Mouse (Mus musculus) inflammation-experienced regulatory T-cells (primary cell): ENCODE results near the gene Gm3854. TPM values are rescaled to one million over a fixed set of nuclear protein-coding genes. Genes with fewer than 3 reads are reported as not detected.

Experiments
- polyA plus RNA-seq, 2 experiments: library from polyadenylated mRNA; unstranded; fragments of 100-300 nt; shearing (Covaris generic); gene quantifications; one replicate each; pipeline ENCODE4 v1.2.1; 2017

Gm3854 gene
- 1 to 10 TPM in 1 of 2 experiments, under 1 TPM in 1; 0.20 to 5.5 TPM for polyA plus RNA-seq

GRCm38 (mm10) chr7:6343501-6344071 lies at the start of gene Gm3854:
Gm3854 (plus strand) TSS chr7:6343759.

GRCm38 (mm10) chr7:6331233-6331956 lies 12.2 kb upstream of the Gm3854 start, which contains the start of gene Zfp583:
Zfp583 (minus strand) TSS chr7:6331285.

GRCm38 (mm10) chr7:6363047-6363488 lies 19.5 kb downstream of the Gm3854 start, which contains the start of gene Zfp78:
Zfp78 (plus strand) TSS chr7:6363280.

DNA sequence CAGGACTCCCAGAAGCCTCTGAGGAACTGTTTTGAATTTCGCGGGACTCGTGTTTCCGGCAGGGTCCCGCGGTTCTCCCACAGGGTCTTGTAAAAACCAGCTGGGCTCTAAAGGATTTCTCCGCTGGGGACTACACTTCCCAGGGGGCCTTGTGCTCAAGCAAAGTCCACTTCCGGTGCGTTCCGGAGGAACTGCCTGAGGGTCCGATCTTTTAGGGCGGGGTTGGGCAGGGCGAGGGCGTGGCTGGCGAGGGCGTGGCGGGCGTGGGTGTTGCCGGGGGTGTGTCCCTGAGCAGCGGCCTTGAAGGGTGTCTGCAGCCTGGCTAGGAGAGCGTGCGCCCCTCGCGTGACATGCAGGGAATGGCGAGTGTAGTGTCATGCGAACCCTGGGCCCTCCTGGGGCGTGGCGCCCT lies 39.5 kb downstream of the Gm3854 start, which contains the start of gene Zfp28:
Gene Zfp28 (plus strand): TSS at position 252 of the 412 bp plus-strand sequence.

GRCm38 (mm10) chr7:6397996-6398975 lies 54.7 kb downstream of the Gm3854 start, which contains the start of gene Smim17:
Smim17 (plus strand) TSS chr7:6398715.

Other genes starting within 250 kb of the Gm3854 start
- gene Zfp787, start 187.8 kb upstream of the Gm3854 start, polyA plus RNA-seq: 10 to 100 TPM; 40.9 to 46.6 TPM
- 10 to 100 TPM; 33.6 to 45.1 TPM for gene Zfp444, start 171.5 kb upstream of the Gm3854 start, polyA plus RNA-seq
- not detected for gene Galp, start 146.7 kb upstream of the Gm3854 start, polyA plus RNA-seq
- 1 to 10 TPM in 1 of 2 experiments, not detected in 1; 4.8 TPM for gene Zscan5b, start 121.5 kb upstream of the Gm3854 start, polyA plus RNA-seq
- not detected for gene Epp13, start 91.0 kb upstream of the Gm3854 start, polyA plus RNA-seq
- 1 to 10 TPM; 5.1 to 5.5 TPM for gene Zfp667, start 57.2 kb upstream of the Gm3854 start, polyA plus RNA-seq
- 1 to 10 TPM; 1.4 to 1.9 TPM for gene Zfp583, start 12.5 kb upstream of the Gm3854 start, polyA plus RNA-seq
- gene Zfp78, start 19.5 kb downstream of the Gm3854 start, polyA plus RNA-seq: 1 to 10 TPM; 4.2 to 7.7 TPM
- gene Zfp28, start 39.5 kb downstream of the Gm3854 start, polyA plus RNA-seq: 10 to 100 TPM; 10.9 to 13.5 TPM
- under 1 TPM in 1 of 2 experiments, not detected in 1; 0.67 TPM for gene Smim17, start 55.0 kb downstream of the Gm3854 start, polyA plus RNA-seq
- not detected for gene Gm20715, start 66.5 kb downstream of the Gm3854 start, polyA plus RNA-seq
- under 1 TPM in 1 of 2 experiments, not detected in 1; 0.14 TPM for gene Olfr1344, start 94.9 kb downstream of the Gm3854 start, polyA plus RNA-seq
- gene Olfr1336, start 112.4 kb downstream of the Gm3854 start, polyA plus RNA-seq: under 1 TPM; 0.07 to 0.11 TPM
- gene Olfr1346, start 123.3 kb downstream of the Gm3854 start, polyA plus RNA-seq: 1 to 10 TPM in 1 of 2 experiments, under 1 TPM in 1; 0.14 to 1.1 TPM
- gene Olfr5, start 143.2 kb downstream of the Gm3854 start, polyA plus RNA-seq: not detected
- under 1 TPM in 1 of 2 experiments, not detected in 1; 0.17 TPM for gene Olfr1347, start 156.0 kb downstream of the Gm3854 start, polyA plus RNA-seq
- gene Olfr1348, start 165.0 kb downstream of the Gm3854 start, polyA plus RNA-seq: under 1 TPM in 1 of 2 experiments, not detected in 1; 0.12 TPM
- under 1 TPM; 0.11 to 0.59 TPM for gene Olfr1349, start 179.2 kb downstream of the Gm3854 start, polyA plus RNA-seq
- gene Olfr1350, start 221.1 kb downstream of the Gm3854 start, polyA plus RNA-seq: 1 to 10 TPM in 1 of 2 experiments, under 1 TPM in 1; 0.10 to 1.2 TPM